Mouse (Mus musculus): ENCODE data around the gene Slc25a21. TPM values are rescaled to one million over a fixed set of nuclear protein-coding genes. Genes with fewer than 3 reads are reported as not detected.

Slc25a21 gene
- polyA plus RNA-seq, 1 experiment from 2014 or later = 0.66 TPM

Other genes starting within 250 kb of the Slc25a21 start
- gene Prps1l3, start 32.9 kb upstream of the Slc25a21 start, polyA plus RNA-seq (2016; fragmentation: Nextera tagmentation; extraction: Ambion mirVana) = 65.3 and 65.4 TPM in 2 replicates
- 8.1 and 9.4 TPM in 2 replicates for gene Mipol1, start 33.0 kb upstream of the Slc25a21 start, polyA plus RNA-seq (2016; fragmentation: Nextera tagmentation; extraction: Ambion mirVana)